Mouse (Mus musculus) stomach, postnatal 0 days (tissue): ENCODE data around the gene Lrmda.

Experiments
- CTCF ChIP-seq: IDR thresholded peaks from 2 replicates; pipeline ENCODE4 v1.5.1; 2016; ENCODE audit warnings: antibody characterized with exemption, low read depth, mild to moderate bottlenecking, moderate library complexity
- EP300 ChIP-seq: optimal IDR thresholded peaks from 2 replicates; pipeline ENCODE3; 2016; ENCODE audit warnings: antibody characterized with exemption

GRCm38 (mm10) chr14:22936701-22937100, 917.2 kb downstream of the Lrmda start:
- TF ChIP-seq EP300: no peak
- no peak for TF ChIP-seq CTCF
